Mouse (Mus musculus) MEL (cell line): ENCODE measurements at regions not wholly inside any gene's neighbourhood (a gene's known extent, or its start where the extent isn't known, plus 50 kb on each side); places are given as distances from the start of the nearest gene placed in this dataset.

Source experiments
- DNase-seq: peaks from one replicate; pipeline ENCODE4 v3.0.0; 2011; ENCODE audit warnings: low read depth, low spot score
- H3K27ac ChIP-seq: 2 replicates; pipeline ENCODE4 v1.5.1; 2012; ENCODE audit warnings: low read depth, mild to moderate bottlenecking, control low read depth, low read length, moderate library complexity; ENCODE audit not compliant: control insufficient read depth
- H3K27me3 ChIP-seq, 2 experiments: fragments of 150-350 bp in 1 of 2; sonication (generic) in 1 of 2; 2 replicates each; pipeline ENCODE4 v1.6.1; 2012; ENCODE audit warnings: low read length in 2 of 2, mild to moderate bottlenecking in 2 of 2, improper control_type of control experiment in 1 of 2, moderate library complexity in 1 of 2; ENCODE audit not compliant: insufficient read depth in 2 of 2, control insufficient read depth in 1 of 2
- H3K36me3 ChIP-seq, 2 experiments: 2 replicates each; pipeline ENCODE4 v1.6.1; 2012 to 2014; ENCODE audit warnings: low read length in 2 of 2, improper control_type of control experiment in 1 of 2, inconsistent platforms in 1 of 2, mild to moderate bottlenecking in 1 of 2; ENCODE audit not compliant: insufficient read depth in 2 of 2, control insufficient read depth in 1 of 2
- H3K4me1 ChIP-seq, 2 experiments: fragments of 150-350 bp in 1 of 2; sonication (generic) in 1 of 2; 2 replicates each; pipeline ENCODE4 v1.6.1; 2012; ENCODE audit warnings: low read length in 2 of 2, improper control_type of control experiment in 1 of 2, mild to moderate bottlenecking in 1 of 2; ENCODE audit not compliant: insufficient read depth in 2 of 2, control insufficient read depth in 1 of 2
- H3K4me3 ChIP-seq, 2 experiments: fragments of 150-350 bp in 1 of 2; sonication (generic) in 1 of 2; 2 replicates each; pipeline ENCODE4 v1.5.1; 2012; ENCODE audit warnings: low read depth in 2 of 2, low read length in 2 of 2, mild to moderate bottlenecking in 2 of 2, moderate library complexity in 2 of 2, control low read depth in 1 of 2, improper control_type of control experiment in 1 of 2; ENCODE audit not compliant: control insufficient read depth in 1 of 2, insufficient read depth in 1 of 2
- H3K79me2 ChIP-seq: 2 replicates; pipeline ENCODE4 v1.6.1; 2012; ENCODE audit warnings: mild to moderate bottlenecking, low read length, moderate library complexity; ENCODE audit not compliant: control insufficient read depth, poor library complexity, insufficient read depth
- H3K9ac ChIP-seq: 2 replicates; pipeline ENCODE4 v1.6.1; 2012; ENCODE audit warnings: low read depth, mild to moderate bottlenecking, control low read depth, low read length, moderate library complexity; ENCODE audit not compliant: control insufficient read depth, poor library complexity, severe bottlenecking
- H3K9me3 ChIP-seq: fragments of 150-350 bp; sonication (generic); replicated peaks from 2 replicates; pipeline ENCODE4 v1.6.1; 2012; ENCODE audit warnings: mild to moderate bottlenecking, low read length, improper control_type of control experiment, moderate library complexity; ENCODE audit not compliant: insufficient read depth
- BHLHE40 ChIP-seq: IDR thresholded peaks from 2 replicates; pipeline ENCODE4 v1.6.1; 2012; ENCODE audit warnings: low read depth, mild to moderate bottlenecking, inconsistent platforms, low read length, improper control_type of control experiment, borderline replicate concordance
- CHD1 ChIP-seq: IDR thresholded peaks from 2 replicates; pipeline ENCODE4 v1.6.1; 2012; ENCODE audit warnings: low read depth, mild to moderate bottlenecking, inconsistent platforms, low read length, improper control_type of control experiment
- ELF1 ChIP-seq: IDR thresholded peaks from 2 replicates; pipeline ENCODE4 v1.6.1; 2014; ENCODE audit warnings: low read depth, mild to moderate bottlenecking, inconsistent platforms, low read length, improper control_type of control experiment, moderate library complexity
- ETS1 ChIP-seq: IDR thresholded peaks from 2 replicates; pipeline ENCODE4 v1.6.1; 2012; ENCODE audit warnings: low read depth, mild to moderate bottlenecking, inconsistent platforms, low read length, improper control_type of control experiment, moderate library complexity
- GABPA ChIP-seq: IDR thresholded peaks from 2 replicates; pipeline ENCODE4 v1.6.1; 2012; ENCODE audit warnings: low read depth, mild to moderate bottlenecking, inconsistent platforms, low read length, improper control_type of control experiment, moderate library complexity
- MAFK ChIP-seq: IDR thresholded peaks from 2 replicates; pipeline ENCODE4 v1.6.1; 2011; ENCODE audit warnings: low read depth, mild to moderate bottlenecking, low read length, improper control_type of control experiment, borderline replicate concordance
- MAX ChIP-seq: IDR thresholded peaks from 2 replicates; pipeline ENCODE4 v1.6.1; 2011; ENCODE audit warnings: low read length, improper control_type of control experiment
- MEF2A ChIP-seq: IDR thresholded peaks from 2 replicates; pipeline ENCODE4 v1.6.1; 2014; ENCODE audit warnings: low read depth, mild to moderate bottlenecking, inconsistent platforms, low read length, improper control_type of control experiment; ENCODE audit not compliant: poor library complexity, insufficient replicate concordance, severe bottlenecking; ENCODE audit errors: extremely low read depth
- NRF1 ChIP-seq: IDR thresholded peaks from 2 replicates; pipeline ENCODE4 v1.6.1; 2014; ENCODE audit warnings: low read depth, mild to moderate bottlenecking, inconsistent platforms, low read length, improper control_type of control experiment, moderate library complexity; ENCODE audit not compliant: poor library complexity, insufficient read depth, severe bottlenecking
- RCOR1 ChIP-seq: IDR thresholded peaks from 2 replicates; pipeline ENCODE4 v1.6.1; 2012; ENCODE audit warnings: low read depth, mild to moderate bottlenecking, inconsistent platforms, low read length, improper control_type of control experiment
- SIN3A ChIP-seq: IDR thresholded peaks from 2 replicates; pipeline ENCODE4 v1.6.1; 2012; ENCODE audit warnings: low read length, improper control_type of control experiment, inconsistent platforms
- TAL1 ChIP-seq: IDR thresholded peaks from 2 replicates; pipeline ENCODE4 v1.6.1; 2012; ENCODE audit warnings: mild to moderate bottlenecking, inconsistent platforms, low read length, moderate library complexity, mixed read lengths
- TBP ChIP-seq: IDR thresholded peaks from 2 replicates; pipeline ENCODE4 v1.8.0; 2011; ENCODE audit warnings: low read depth, low read length, improper control_type of control experiment
- USF1 ChIP-seq: IDR thresholded peaks from 2 replicates; pipeline ENCODE4 v1.6.1; 2014; ENCODE audit warnings: low read depth, mild to moderate bottlenecking, inconsistent platforms, low read length, improper control_type of control experiment, moderate library complexity
- ZC3H11A ChIP-seq: IDR thresholded peaks from 2 replicates; pipeline ENCODE4 v1.6.1; 2012; ENCODE audit warnings: low read depth, mild to moderate bottlenecking, inconsistent platforms, low read length, improper control_type of control experiment
- ZKSCAN1 ChIP-seq: IDR thresholded peaks from 2 replicates; pipeline ENCODE4 v1.6.1; 2012; ENCODE audit warnings: low read depth, mild to moderate bottlenecking, inconsistent platforms, low read length, improper control_type of control experiment, moderate library complexity
- ZNF384 ChIP-seq: IDR thresholded peaks from 2 replicates; pipeline ENCODE4 v1.6.1; 2012; ENCODE audit warnings: low read depth, mild to moderate bottlenecking, inconsistent platforms, low read length, improper control_type of control experiment

DNA sequence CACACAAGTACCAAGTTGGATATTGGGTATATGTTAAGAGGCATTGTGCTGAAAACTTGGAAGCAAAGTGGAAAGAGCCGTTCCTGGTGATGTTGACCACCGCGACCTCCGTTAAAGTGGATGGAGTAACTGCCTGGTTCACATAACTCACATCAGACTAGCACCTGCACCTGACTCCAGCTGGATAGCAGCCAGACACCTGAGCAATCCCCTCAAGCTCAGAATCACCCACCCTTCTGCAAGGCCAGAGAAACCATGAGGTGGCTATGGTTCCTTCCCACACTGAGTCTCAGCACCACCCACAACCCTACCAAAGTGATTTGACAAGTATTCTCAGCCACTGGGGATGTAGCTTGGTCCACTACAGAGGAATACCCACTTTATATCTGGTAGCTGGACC lies 54.6 kb upstream of the Hephl1 start:
- DNase-seq, result no peak
- Histone ChIP-seq H3K27ac (no peak overlapping the region), H3K4me3 (no peak overlapping the region), H3K9ac (no peak overlapping the region), H3K4me1 (no peaks in the 10 kb centered on the region), H3K9me3 (no peaks in the 10 kb centered on the region), H3K27me3 (no peaks in the 10 kb centered on the region), H3K79me2 (no peaks in the 10 kb centered on the region), H3K36me3 (no peaks in the 10 kb centered on the region)
- no peak for TF ChIP-seq TBP
- TF ChIP-seq TAL1, result no peak
- no peak for TF ChIP-seq USF1
- no peak for TF ChIP-seq ETS1
- TF ChIP-seq ZC3H11A, result no peak
- TF ChIP-seq RCOR1, result no peak
- TF ChIP-seq MEF2A, result no peak
- no peak for TF ChIP-seq ELF1
- no peak for TF ChIP-seq NRF1
- no peak for TF ChIP-seq MAFK
- TF ChIP-seq MAX, result no peak
- no peak for TF ChIP-seq BHLHE40
- no peak for TF ChIP-seq ZNF384
- TF ChIP-seq SIN3A, result no peak
- TF ChIP-seq ZKSCAN1, result no peak
- no peak for TF ChIP-seq GABPA
- no peak for TF ChIP-seq CHD1
